Mouse (Mus musculus) hindbrain, embryonic 16.5 days (tissue): ENCODE data around the gene Dab2ip. TPM values are rescaled to one million over a fixed set of nuclear protein-coding genes. Genes with fewer than 3 reads are reported as not detected.

ENCODE experiments used
- ATAC-seq: fragments of 200-750 bp; cut with Nextera tagmentation; 2 replicates; pipeline ENCODE4 v1.8.0; 2017; ENCODE audit warnings: moderate TSS enrichment, moderate library complexity
- H3K27ac ChIP-seq: fragments of 300-500 bp; sonication (generic); 2 replicates; pipeline ENCODE4 v1.5.1; 2014; ENCODE audit warnings: low read depth, mild to moderate bottlenecking, control low read depth, low read length, moderate library complexity
- H3K27me3 ChIP-seq: fragments of 300-500 bp; sonication (generic); replicated peaks from 2 replicates; pipeline ENCODE4 v1.6.1; 2014; ENCODE audit warnings: low read length; ENCODE audit not compliant: control insufficient read depth, insufficient read depth
- H3K36me3 ChIP-seq: fragments of 300-500 bp; sonication (generic); 2 replicates; pipeline ENCODE4 v1.6.1; 2014; ENCODE audit warnings: mild to moderate bottlenecking, low read length, moderate library complexity, mixed read lengths; ENCODE audit not compliant: control insufficient read depth, insufficient read depth
- H3K4me1 ChIP-seq: fragments of 300-500 bp; sonication (generic); 2 replicates; pipeline ENCODE4 v1.6.1; 2014; ENCODE audit warnings: low read depth, low read length; ENCODE audit not compliant: control insufficient read depth, insufficient read depth
- H3K4me2 ChIP-seq: fragments of 300-500 bp; sonication (generic); 2 replicates; pipeline ENCODE4 v1.6.1; 2014; ENCODE audit warnings: mild to moderate bottlenecking, low read length, control low read depth, moderate library complexity
- H3K4me3 ChIP-seq: fragments of 300-500 bp; sonication (generic); 2 replicates; pipeline ENCODE4 v1.5.1; 2014; ENCODE audit warnings: mild to moderate bottlenecking, low read length, control low read depth, moderate library complexity
- H3K9ac ChIP-seq: fragments of 300-500 bp; sonication (generic); 2 replicates; pipeline ENCODE4 v1.6.1; 2014; ENCODE audit warnings: low read depth, mild to moderate bottlenecking, control low read depth, low read length, moderate library complexity
- H3K9me3 ChIP-seq: fragments of 300-500 bp; sonication (generic); 2 replicates; pipeline ENCODE4 v1.6.1; 2014; ENCODE audit warnings: mild to moderate bottlenecking, low read length, moderate library complexity; ENCODE audit not compliant: control insufficient read depth
- WGBS: fragments of 180-500 bp; shearing (Covaris S2); extraction: QIAGEN DNeasy Blood & Tissue Kit; methylation state at CpG from one replicate; pipeline ENCODE4 v1.1.7; 2014; 5-methylcytosine and 5-hydroxymethylcytosine counted together
- polyA plus RNA-seq: library from polyadenylated mRNA; unstranded; fragments of >200 nt; fragmentation: Nextera tagmentation; extraction: Ambion mirVana; gene quantifications from 2 replicates; pipeline ENCODE4 v1.2.1, GENCODE M21; 2015

Dab2ip gene
- polyA plus RNA-seq, 1 experiment from 2014 or later: 27.6 TPM

DNA sequence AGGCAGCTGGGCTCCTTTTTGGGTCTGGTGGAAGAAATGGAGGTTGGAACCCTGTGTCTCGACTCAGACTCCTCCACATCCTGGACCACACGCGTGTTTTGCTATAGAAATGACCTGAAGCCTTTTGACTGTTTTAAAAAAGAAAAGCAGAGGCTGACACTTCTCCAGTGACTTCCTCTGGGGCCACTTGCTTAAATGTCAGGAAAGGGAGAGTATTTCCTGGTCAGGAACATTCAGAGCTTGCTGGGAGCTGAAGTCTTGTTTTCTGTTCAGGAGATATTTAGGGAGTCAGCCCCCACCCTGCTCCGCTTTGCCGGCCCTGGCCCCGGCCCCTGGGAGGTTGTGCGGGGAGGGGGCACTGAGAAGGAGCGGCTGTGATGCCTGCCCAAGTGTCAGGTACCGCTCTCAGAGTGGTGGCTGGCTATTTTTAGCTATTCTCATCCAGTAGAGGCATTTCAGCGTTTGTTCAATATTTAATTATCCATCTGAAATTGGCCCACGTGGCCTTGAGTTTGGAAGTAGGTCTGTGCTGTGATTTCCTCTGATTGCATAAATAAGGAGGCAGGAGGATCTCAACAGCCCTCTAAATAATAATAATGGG, 69.3 kb downstream of the Dab2ip start:
- Histone ChIP-seq H3K4me3 (no peak overlapping the region), H3K9me3 (no peaks in the 10 kb centered on the region), H3K27me3 (no peaks in the 10 kb centered on the region), H3K36me3 (no peaks in the 10 kb centered on the region), H3K4me2 (no peak overlapping the region), H3K4me1 (peaks cover 26% of the 10 kb centered on the region), H3K9ac (0 out of 2 replicates have a peak overlapping the region, but pooled peaks have one; percentile 33), H3K27ac (peak overlapping the region; percentile 49; the same call in 1 of the 2 replicates)
- WGBS: 56% methylated on average over 11 of the region's 11 CpGs
- no peak for ATAC-seq

DNA sequence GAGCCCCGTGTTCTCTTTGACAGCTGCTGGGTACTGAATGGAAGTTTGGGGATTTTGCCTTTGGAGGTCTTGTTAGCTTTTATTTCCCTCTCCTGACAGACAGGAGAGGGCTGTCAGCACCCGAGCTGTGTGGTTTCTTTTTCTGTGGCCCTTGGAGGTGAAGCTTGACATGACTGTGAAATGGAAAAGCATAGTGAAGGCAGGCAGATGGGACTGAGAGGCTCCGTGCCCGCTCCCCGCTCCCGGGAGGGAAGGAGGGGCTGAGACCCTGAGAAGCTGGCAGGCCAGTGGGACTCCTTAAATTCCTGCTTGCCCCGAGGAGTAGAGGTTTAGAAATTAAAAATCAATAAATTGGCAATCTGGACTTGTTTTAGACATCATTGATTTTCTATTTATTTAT, 70.0 kb downstream of the Dab2ip start:
- Histone ChIP-seq H3K4me3 (no peak overlapping the region), H3K4me2 (no peak overlapping the region), H3K36me3 (no peaks in the 10 kb centered on the region), H3K27me3 (no peaks in the 10 kb centered on the region), H3K9ac (0 out of 2 replicates have a peak overlapping the region, but pooled peaks have one; percentile 28), H3K4me1 (peaks cover 23% of the 10 kb centered on the region), H3K9me3 (no peaks in the 10 kb centered on the region), H3K27ac (no peak overlapping the region)
- ATAC-seq: no peak
- WGBS: 50% methylated on average over 7 of the region's 7 CpGs

DNA sequence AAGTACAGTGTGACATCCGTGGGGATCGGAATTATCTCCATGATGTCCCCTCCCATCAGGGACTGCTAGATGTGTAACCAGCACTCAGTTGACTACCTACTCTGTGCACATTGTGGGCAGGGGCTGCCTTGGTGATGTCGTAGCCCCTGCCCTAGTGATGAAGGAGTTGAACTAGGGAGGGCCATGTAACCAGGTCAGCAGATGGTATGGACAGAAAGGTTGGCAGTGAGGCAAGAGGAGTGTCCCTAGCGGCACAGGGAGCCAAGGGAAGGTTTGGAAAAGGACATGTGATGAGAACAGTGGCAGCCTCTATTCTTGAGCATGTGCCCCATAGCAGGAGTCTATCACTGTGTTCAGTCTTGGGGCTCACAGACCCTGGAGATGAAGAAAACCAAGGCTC, 70.6 kb downstream of the Dab2ip start:
- WGBS: 75% methylated on average over 4 of the region's 4 CpGs
- no peak overlapping the region for H3K4me3 ChIP-seq
- H3K9me3 ChIP-seq: no peaks in the 10 kb centered on the region
- peaks cover 17% of the 10 kb centered on the region for H3K4me1 ChIP-seq
- no peak overlapping the region for H3K27ac ChIP-seq
- H3K9ac ChIP-seq: no peak overlapping the region
- H3K4me2 ChIP-seq: no peak overlapping the region
- H3K36me3 ChIP-seq: no peaks in the 10 kb centered on the region
- no peaks in the 10 kb centered on the region for H3K27me3 ChIP-seq
- peak; percentile 13; the same call in 1 of the 2 replicates for ATAC-seq

DNA sequence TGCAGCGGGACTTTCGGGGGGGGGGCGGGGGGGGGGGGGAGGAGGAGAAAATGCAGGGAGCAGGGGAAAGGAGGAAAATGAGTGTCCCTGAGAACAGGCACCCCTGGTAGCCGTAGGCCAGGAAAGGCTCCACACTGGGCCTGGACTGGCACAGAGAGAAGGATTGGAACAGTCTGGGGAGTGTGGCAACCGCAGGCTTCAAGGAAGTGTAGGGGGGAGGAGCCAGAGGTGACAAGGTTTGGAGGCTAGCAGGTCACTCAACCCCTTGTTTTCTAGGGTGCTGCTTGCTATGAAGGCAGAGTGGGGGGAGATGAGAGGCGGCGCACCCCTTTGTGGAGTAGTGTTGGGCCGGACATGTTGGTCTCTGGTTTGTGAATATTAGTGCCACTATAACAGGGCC, 71.1 kb downstream of the Dab2ip start:
- no peak for ATAC-seq
- WGBS: 98% methylated on average over 5 of the region's 8 CpGs
- Histone ChIP-seq H3K27me3 (no peaks in the 10 kb centered on the region), H3K4me1 (peaks cover 15% of the 10 kb centered on the region), H3K9me3 (no peaks in the 10 kb centered on the region), H3K4me2 (no peak overlapping the region), H3K9ac (no peak overlapping the region), H3K4me3 (no peak overlapping the region), H3K36me3 (no peaks in the 10 kb centered on the region), H3K27ac (no peak overlapping the region)

DNA sequence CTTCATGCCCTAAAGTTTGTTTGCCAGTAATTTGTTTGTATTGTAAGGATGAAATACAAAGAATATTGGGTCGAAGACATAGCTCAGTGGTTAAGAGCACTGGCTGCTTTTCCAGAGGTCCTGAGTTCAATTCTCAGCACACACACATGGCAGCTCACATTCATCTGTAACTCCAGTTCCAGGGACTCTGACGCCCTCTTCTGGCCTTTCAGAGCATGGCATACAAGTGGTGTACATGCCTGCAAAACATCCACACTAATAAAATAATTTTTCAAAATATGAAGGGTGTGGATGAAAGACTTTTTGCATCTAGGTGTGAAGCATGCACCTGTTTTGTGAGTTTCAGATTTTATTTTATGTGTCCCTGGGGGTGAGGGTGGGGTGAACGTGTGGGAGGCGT, 75.3 kb downstream of the Dab2ip start:
- Histone ChIP-seq H3K27me3 (no peaks in the 10 kb centered on the region), H3K4me2 (no peak overlapping the region), H3K9me3 (no peaks in the 10 kb centered on the region), H3K4me3 (no peak overlapping the region), H3K36me3 (no peaks in the 10 kb centered on the region), H3K4me1 (no peaks in the 10 kb centered on the region; the same call in none of the 2 replicates), H3K27ac (no peak overlapping the region), H3K9ac (no peak overlapping the region)
- 84% methylated on average over 4 of the region's 4 CpGs for WGBS
- ATAC-seq: no peak

DNA sequence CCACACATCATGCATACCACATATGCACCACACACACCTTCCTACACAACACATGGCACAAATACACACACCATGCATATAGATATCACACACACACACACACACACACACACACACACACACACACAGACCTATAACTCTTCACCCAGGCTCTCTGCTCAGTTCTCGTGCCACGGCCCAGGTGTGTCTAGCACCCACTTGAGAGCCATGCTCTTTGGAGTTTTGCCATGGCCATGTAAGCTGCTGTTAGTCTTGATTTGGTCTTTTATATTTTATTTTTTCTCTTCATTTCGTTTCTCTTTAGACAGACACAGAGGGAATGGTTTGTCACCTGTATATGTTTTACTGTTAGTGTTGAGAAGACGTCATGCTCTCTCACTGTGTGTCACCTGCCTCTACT, 76.9 kb downstream of the Dab2ip start:
- H3K9ac ChIP-seq: no peak overlapping the region
- H3K4me3 ChIP-seq: no peak overlapping the region
- no peak overlapping the region for H3K4me2 ChIP-seq
- 92% methylated on average over 4 of the region's 4 CpGs for WGBS
- no peaks in the 10 kb centered on the region for H3K36me3 ChIP-seq
- no peaks in the 10 kb centered on the region for H3K9me3 ChIP-seq
- no peak for ATAC-seq
- no peak overlapping the region for H3K27ac ChIP-seq
- no peaks in the 10 kb centered on the region; the same call in none of the 2 replicates for H3K4me1 ChIP-seq
- no peaks in the 10 kb centered on the region for H3K27me3 ChIP-seq

DNA sequence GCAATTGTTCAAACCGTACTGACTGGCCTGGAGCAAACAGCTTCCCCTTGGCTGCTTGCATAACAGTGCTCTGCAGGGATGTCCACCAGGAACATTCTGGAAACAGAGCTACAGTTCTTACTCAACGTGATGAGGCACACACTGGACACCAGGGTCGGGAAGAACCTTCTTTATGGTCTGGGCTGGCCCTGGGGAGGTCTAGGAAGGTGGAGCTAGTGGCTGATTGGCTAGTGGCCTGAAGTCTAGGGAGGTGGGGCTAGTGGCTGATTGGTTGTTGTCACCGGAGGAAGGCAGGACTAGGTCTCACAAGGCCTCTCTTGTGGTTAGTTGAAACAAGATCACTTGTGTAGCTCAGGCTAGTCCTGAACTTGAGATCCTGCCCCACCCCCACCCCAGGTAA, 77.5 kb downstream of the Dab2ip start:
- no peak overlapping the region for H3K4me2 ChIP-seq
- no peak overlapping the region for H3K27ac ChIP-seq
- no peak for ATAC-seq
- H3K9ac ChIP-seq: no peak overlapping the region
- no peaks in the 10 kb centered on the region for H3K36me3 ChIP-seq
- WGBS: 62% methylated on average over 4 of the region's 4 CpGs
- H3K4me1 ChIP-seq: no peaks in the 10 kb centered on the region; the same call in none of the 2 replicates
- H3K9me3 ChIP-seq: no peaks in the 10 kb centered on the region
- H3K27me3 ChIP-seq: no peaks in the 10 kb centered on the region
- no peak overlapping the region for H3K4me3 ChIP-seq

DNA sequence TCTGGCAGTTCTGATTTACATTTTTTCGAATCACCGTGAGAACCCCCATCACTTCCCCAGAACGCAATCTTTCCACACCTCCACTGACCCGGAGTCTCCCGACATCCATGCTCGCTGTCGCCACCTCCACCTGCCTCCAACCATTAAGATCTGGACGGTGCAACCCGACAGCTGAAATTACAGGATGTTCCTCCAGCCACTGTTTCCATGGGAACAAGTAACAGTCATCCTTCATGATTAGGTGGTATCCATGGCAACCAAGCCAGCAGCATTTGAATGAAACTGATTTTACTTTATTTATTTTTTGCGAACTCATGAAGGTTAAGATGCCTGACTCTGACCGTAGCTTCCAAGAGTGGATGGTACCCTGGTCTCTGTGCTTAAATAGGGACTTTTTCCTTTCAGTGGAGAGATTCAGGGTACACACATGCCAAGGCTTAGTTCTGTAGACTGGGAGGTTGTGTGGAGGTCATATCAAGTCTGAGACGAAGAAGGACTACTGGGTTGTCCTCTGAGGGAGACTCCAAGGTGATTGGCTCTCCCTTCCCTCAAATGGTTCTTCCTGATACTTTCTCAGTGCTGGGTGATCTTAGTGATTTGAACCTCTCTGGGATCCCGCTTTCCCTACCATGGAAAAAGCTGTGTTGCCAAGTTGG, 79.9 kb downstream of the Dab2ip start:
- no peak overlapping the region for H3K4me3 ChIP-seq
- no peaks in the 10 kb centered on the region for H3K36me3 ChIP-seq
- peak overlapping the region; percentile 64 for H3K27ac ChIP-seq
- H3K4me1 ChIP-seq: no peaks in the 10 kb centered on the region; the same call in none of the 2 replicates
- WGBS: 33% methylated on average over 13 of the region's 13 CpGs
- peak overlapping the region; percentile 30 for H3K4me2 ChIP-seq
- no peak overlapping the region for H3K9ac ChIP-seq
- H3K27me3 ChIP-seq: no peaks in the 10 kb centered on the region
- H3K9me3 ChIP-seq: no peaks in the 10 kb centered on the region
- ATAC-seq: peak; percentile 84

DNA sequence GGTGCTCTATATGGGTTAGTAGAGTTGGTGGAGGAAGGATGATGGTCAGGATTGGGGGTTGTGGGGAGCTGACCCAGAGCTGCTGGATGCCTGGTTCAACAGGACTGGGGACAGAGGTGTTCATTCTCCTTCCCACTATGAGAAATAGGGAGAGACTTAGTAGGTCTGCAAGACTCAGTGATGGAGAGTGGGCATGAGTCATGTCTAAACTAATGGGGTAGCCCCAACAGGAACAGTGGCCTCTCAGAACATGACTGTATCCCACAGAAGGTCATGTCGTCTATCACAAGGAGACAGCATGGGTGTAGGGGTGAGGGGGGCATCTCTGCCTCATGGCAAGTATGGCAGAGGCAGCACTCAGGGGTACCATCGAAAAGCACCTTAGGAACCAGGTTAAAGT, 81.7 kb downstream of the Dab2ip start:
- Histone ChIP-seq H3K27me3 (no peaks in the 10 kb centered on the region), H3K4me1 (no peaks in the 10 kb centered on the region; the same call in none of the 2 replicates), H3K27ac (no peak overlapping the region), H3K9ac (no peak overlapping the region), H3K36me3 (no peaks in the 10 kb centered on the region), H3K4me2 (no peak overlapping the region), H3K4me3 (no peak overlapping the region), H3K9me3 (no peaks in the 10 kb centered on the region)
- 95% methylated on average over 2 of the region's 2 CpGs for WGBS
- no peak for ATAC-seq
